Mouse (Mus musculus) heart, postnatal 0 days (tissue): ENCODE measurements at regions not wholly inside any gene's neighbourhood (a gene's known extent, or its start where the extent isn't known, plus 50 kb on each side); places are given as distances from the start of the nearest gene placed in this dataset.

ENCODE experiments used
- CTCF ChIP-seq: IDR thresholded peaks from 2 replicates; pipeline ENCODE4 v1.5.1; 2016; ENCODE audit warnings: antibody characterized with exemption, control low read depth, low read depth
- EP300 ChIP-seq: IDR thresholded peaks from 2 replicates; pipeline ENCODE4 v1.6.1; 2016; ENCODE audit warnings: antibody characterized with exemption, low read depth

- TF ChIP-seq CTCF (no peak), EP300 (no peak)
These were observed 76.2 kb upstream of the Fam92a start for GRCm38 (mm10) chr4:12247994-12248393.
